Mouse (Mus musculus) cerebellum, adult 2 months (tissue): ENCODE data around the gene Phgr1.

Source experiments
- CTCF ChIP-seq: fragments of 200-500 bp; IDR thresholded peaks from 2 replicates; pipeline ENCODE4 v1.5.1; 2011; ENCODE audit warnings: low read depth, mild to moderate bottlenecking, control low read depth, low read length, moderate library complexity, borderline replicate concordance; ENCODE audit not compliant: insufficient read depth
- POLR2A ChIP-seq: fragments of 200-500 bp; IDR thresholded peaks from 2 replicates; pipeline ENCODE4 v1.6.1; 2011; ENCODE audit warnings: low read length, control low read depth, borderline replicate concordance; ENCODE audit not compliant: insufficient read depth

DNA sequence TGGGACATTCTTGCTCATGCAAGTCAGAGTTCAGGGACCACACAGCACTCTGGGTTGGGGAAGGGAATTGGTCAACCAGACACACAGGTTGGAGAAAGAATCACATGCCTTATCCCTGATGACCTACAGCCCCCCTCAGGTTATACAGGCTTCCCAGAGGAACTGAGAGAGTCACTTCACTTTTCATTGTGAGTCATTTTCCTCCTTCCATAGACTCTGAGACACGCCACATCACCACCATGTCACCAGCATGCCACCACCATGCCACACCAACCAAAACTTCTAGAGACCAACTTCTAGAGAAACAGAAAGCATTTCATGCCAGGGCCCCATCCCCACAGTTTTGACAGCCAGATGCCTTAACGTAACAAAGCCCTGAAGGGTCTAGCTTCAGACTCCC, 45.7 kb upstream of the Phgr1 start:
- no peak for TF ChIP-seq CTCF
- TF ChIP-seq POLR2A, result no peak
